Mouse (Mus musculus) limb, embryonic 11.5 days (tissue): Measurements from ENCODE around the gene Oas1g. TPM values are rescaled to one million over a fixed set of nuclear protein-coding genes. Genes with fewer than 3 reads are reported as not detected.
"Not testable (repeated sequence)": the region's sequence is repeated elsewhere in the genome, so short reads cannot be mapped to it uniquely, and the experiment has no call there.

ENCODE experiments used
- ATAC-seq: fragments of 200-750 bp; cut with Nextera tagmentation; 2 replicates; pipeline ENCODE4 v1.8.0; 2017; ENCODE audit warnings: low read depth; ENCODE audit not compliant: insufficient number of reproducible peaks, low FRiP score, low TSS enrichment
- DNase-seq: peaks from one replicate; pipeline ENCODE4 v3.0.0-alpha.2; 2015; ENCODE audit warnings: low spot score
- H3K27ac ChIP-seq: fragments of 300-500 bp; sonication (generic); replicated peaks from 2 replicates; pipeline ENCODE4 v1.5.1; 2014; ENCODE audit warnings: low read depth, mild to moderate bottlenecking, low read length
- H3K27me3 ChIP-seq: fragments of 300-500 bp; sonication (generic); 2 replicates; pipeline ENCODE4 v1.6.1; 2014; ENCODE audit warnings: mild to moderate bottlenecking, low read length, mixed read lengths; ENCODE audit not compliant: control insufficient read depth, insufficient read depth
- H3K36me3 ChIP-seq: fragments of 300-500 bp; sonication (generic); 2 replicates; pipeline ENCODE4 v1.6.1; 2014; ENCODE audit warnings: mild to moderate bottlenecking, low read length, moderate library complexity, mixed read lengths; ENCODE audit not compliant: control insufficient read depth, insufficient read depth
- H3K4me1 ChIP-seq: fragments of 300-500 bp; sonication (generic); 2 replicates; pipeline ENCODE4 v1.6.1; 2014; ENCODE audit warnings: low read length, mixed read lengths; ENCODE audit not compliant: control insufficient read depth, insufficient read depth
- H3K4me2 ChIP-seq: fragments of 300-500 bp; sonication (generic); 2 replicates; pipeline ENCODE4 v1.6.1; 2014; ENCODE audit warnings: low read depth, mild to moderate bottlenecking, moderate library complexity; ENCODE audit not compliant: severe bottlenecking
- H3K4me3 ChIP-seq: fragments of 300-500 bp; sonication (generic); 2 replicates; pipeline ENCODE4 v1.5.1; 2014; ENCODE audit warnings: low read depth, low read length
- H3K9ac ChIP-seq: fragments of 300-500 bp; sonication (generic); 2 replicates; pipeline ENCODE4 v1.6.1; 2014; ENCODE audit warnings: mild to moderate bottlenecking, low read length
- H3K9me3 ChIP-seq: fragments of 300-500 bp; sonication (generic); 2 replicates; pipeline ENCODE4 v1.6.1; 2016; ENCODE audit warnings: low read length; ENCODE audit not compliant: control insufficient read depth
- WGBS: fragments of 180-500 bp; shearing (Covaris S2); extraction: QIAGEN DNeasy Blood & Tissue Kit; methylation state at CpG from one replicate; pipeline ENCODE4 v1.1.7; 2014; 5-methylcytosine and 5-hydroxymethylcytosine counted together
- polyA plus RNA-seq: library from polyadenylated mRNA; unstranded; fragments of >200 nt; fragmentation: Nextera tagmentation; extraction: Ambion mirVana; gene quantifications from 2 replicates; pipeline ENCODE4 v1.2.1, GENCODE M21; 2014

The Oas1g gene
- polyA plus RNA-seq, 1 experiment from 2014 or later = not detected

- not testable (repeated sequence) for H3K4me3 ChIP-seq, H3K27me3 ChIP-seq, H3K4me1 ChIP-seq, H3K36me3 ChIP-seq, H3K4me2 ChIP-seq, H3K9ac ChIP-seq, H3K27ac ChIP-seq, H3K9me3 ChIP-seq, ATAC-seq, DNase-seq
- WGBS = 70% methylated on average over 2 of the region's 2 CpGs
These were observed 10.0 kb downstream of the Oas1g start for GRCm38 (mm10) chr5:120877407-120877806.

GRCm38 (mm10) chr5:120876839-120877238 is 10.6 kb downstream of the Oas1g start:
- 69% methylated on average over 2 of the region's 3 CpGs for WGBS
- not testable (repeated sequence) for H3K9ac ChIP-seq, H3K9me3 ChIP-seq, H3K4me2 ChIP-seq, H3K4me1 ChIP-seq, H3K27ac ChIP-seq, DNase-seq, H3K36me3 ChIP-seq, H3K27me3 ChIP-seq, ATAC-seq, H3K4me3 ChIP-seq

- H3K27ac ChIP-seq = no peak overlapping the region
- DNase-seq (no peak), ATAC-seq (no peak)
- H3K9ac ChIP-seq = no peak overlapping the region
- no peaks in the 10 kb centered on the region for H3K4me1 ChIP-seq
- H3K36me3 ChIP-seq = no peaks in the 10 kb centered on the region
- H3K9me3 ChIP-seq = no peaks in the 10 kb centered on the region
- no peak overlapping the region for H3K4me3 ChIP-seq
- 47% methylated on average over 2 of the region's 2 CpGs for WGBS
- no peak overlapping the region for H3K4me2 ChIP-seq
- no peaks in the 10 kb centered on the region for H3K27me3 ChIP-seq
These were observed 15.9 kb downstream of the Oas1g start for GRCm38 (mm10) chr5:120871469-120871868.

GRCm38 (mm10) chr5:120870782-120871181 is 16.6 kb downstream of the Oas1g start:
- 84% methylated on average over 7 of the region's 7 CpGs for WGBS
- no peak for DNase-seq
- no peak overlapping the region for H3K9ac ChIP-seq
- H3K36me3 ChIP-seq = no peaks in the 10 kb centered on the region
- no peak for ATAC-seq
- no peak overlapping the region for H3K27ac ChIP-seq
- no peak overlapping the region for H3K4me3 ChIP-seq
- no peak overlapping the region for H3K4me2 ChIP-seq
- no peaks in the 10 kb centered on the region for H3K9me3 ChIP-seq
- no peaks in the 10 kb centered on the region for H3K27me3 ChIP-seq
- no peaks in the 10 kb centered on the region for H3K4me1 ChIP-seq

GRCm38 (mm10) chr5:120870081-120870480 is 17.3 kb downstream of the Oas1g start:
- ATAC-seq (no peak), DNase-seq (no peak)
- Histone ChIP-seq H3K4me1 (no peaks in the 10 kb centered on the region), H3K36me3 (no peaks in the 10 kb centered on the region), H3K9me3 (no peaks in the 10 kb centered on the region), H3K4me3 (no peak overlapping the region), H3K9ac (no peak overlapping the region), H3K27ac (no peak overlapping the region), H3K27me3 (no peaks in the 10 kb centered on the region), H3K4me2 (no peak overlapping the region)
- WGBS = 74% methylated on average over 3 of the region's 3 CpGs

GRCm38 (mm10) chr5:120869436-120870015 is 17.9 kb downstream of the Oas1g start:
- 86% methylated on average over 7 of the region's 7 CpGs for WGBS
- Histone ChIP-seq H3K36me3 (no peaks in the 10 kb centered on the region), H3K4me3 (no peak overlapping the region), H3K4me1 (no peaks in the 10 kb centered on the region), H3K4me2 (no peak overlapping the region), H3K9ac (no peak overlapping the region), H3K27ac (no peak overlapping the region), H3K9me3 (no peaks in the 10 kb centered on the region), H3K27me3 (no peaks in the 10 kb centered on the region)
- no peak for DNase-seq
- ATAC-seq = no peak

GRCm38 (mm10) chr5:120865336-120865860 is 22.0 kb downstream of the Oas1g start:
- no peak for ATAC-seq
- 77% methylated on average over 3 of the region's 3 CpGs for WGBS

GRCm38 (mm10) chr5:120861121-120861520 is 26.3 kb downstream of the Oas1g start, which contains the start of gene Oas1h:
Oas1h (plus strand) TSS chr5:120861421.
- ATAC-seq (no peak), DNase-seq (no peak)
- Histone ChIP-seq H3K36me3 (no peaks in the 10 kb centered on the region), H3K9me3 (no peaks in the 10 kb centered on the region), H3K27ac (no peak within 1 kb of the TSS), H3K4me1 (no peaks in the 10 kb centered on the region), H3K27me3 (no peaks in the 10 kb centered on the region), H3K4me3 (no peak within 1 kb of the TSS), H3K4me2 (no peak within 1 kb of the TSS), H3K9ac (no peak within 1 kb of the TSS)
- 46% methylated on average over 4 of the region's 4 CpGs for WGBS

More at GRCm38 (mm10) chr5:120865336-120865860, 22.0 kb downstream of the Oas1g start:
- no peak overlapping the region for H3K27ac ChIP-seq
- peak; percentile 41 for DNase-seq
- no peaks in the 10 kb centered on the region for H3K36me3 ChIP-seq
- no peak overlapping the region for H3K4me3 ChIP-seq
- H3K27me3 ChIP-seq = no peaks in the 10 kb centered on the region
- H3K4me2 ChIP-seq = no peak overlapping the region
- no peaks in the 10 kb centered on the region for H3K9me3 ChIP-seq
- H3K9ac ChIP-seq = no peak overlapping the region
- no peaks in the 10 kb centered on the region for H3K4me1 ChIP-seq

GRCm38 (mm10) chr5:120859241-120859640 is 28.2 kb downstream of the Oas1g start:
- Histone ChIP-seq H3K4me3 (no peak overlapping the region), H3K36me3 (no peaks in the 10 kb centered on the region), H3K27ac (no peak overlapping the region), H3K9me3 (peaks cover 2% of the 10 kb centered on the region; the same call in 1 of the 2 replicates), H3K4me2 (no peak overlapping the region), H3K27me3 (no peaks in the 10 kb centered on the region), H3K4me1 (no peaks in the 10 kb centered on the region), H3K9ac (no peak overlapping the region)
- WGBS = 78% methylated on average over 2 of the region's 2 CpGs
- no peak for DNase-seq
- no peak for ATAC-seq
